Mouse (Mus musculus) limb, embryonic 14.5 days (tissue): Measurements from ENCODE around the gene Btbd6. TPM values are rescaled to one million over a fixed set of nuclear protein-coding genes. Genes with fewer than 3 reads are reported as not detected.

Experiments
- ATAC-seq: fragments of 200-750 bp; cut with Nextera tagmentation; 2 replicates; pipeline ENCODE4 v1.8.0; 2017; ENCODE audit warnings: low read depth, moderate number of reproducible peaks, moderate TSS enrichment; ENCODE audit not compliant: low FRiP score
- DNase-seq: peaks from one replicate; pipeline ENCODE4 v3.0.0-alpha.2; 2015; ENCODE audit warnings: low spot score
- H3K27ac ChIP-seq: fragments of 300-500 bp; sonication (generic); replicated peaks from 2 replicates; pipeline ENCODE4 v1.5.1; 2014; ENCODE audit warnings: low read depth, mild to moderate bottlenecking, low read length, moderate library complexity, mixed read lengths
- H3K27me3 ChIP-seq: fragments of 300-500 bp; sonication (generic); 2 replicates; pipeline ENCODE4 v1.6.1; 2014; ENCODE audit warnings: low read length, mixed read lengths; ENCODE audit not compliant: control insufficient read depth, insufficient read depth
- H3K36me3 ChIP-seq: fragments of 300-500 bp; sonication (generic); 2 replicates; pipeline ENCODE4 v1.6.1; 2014; ENCODE audit warnings: mild to moderate bottlenecking, low read length, moderate library complexity, mixed read lengths; ENCODE audit not compliant: control insufficient read depth, insufficient read depth
- H3K4me1 ChIP-seq: fragments of 300-500 bp; sonication (generic); 2 replicates; pipeline ENCODE4 v1.6.1; 2014; ENCODE audit warnings: antibody characterized with exemption, low read length, mixed read lengths; ENCODE audit not compliant: control insufficient read depth, insufficient read depth
- H3K4me2 ChIP-seq: fragments of 300-500 bp; sonication (generic); replicated peaks from 2 replicates; pipeline ENCODE4 v1.6.1; 2014; ENCODE audit warnings: low read depth, mild to moderate bottlenecking, low read length, moderate library complexity; ENCODE audit not compliant: severe bottlenecking
- H3K4me3 ChIP-seq: fragments of 300-500 bp; sonication (generic); replicated peaks from 2 replicates; pipeline ENCODE4 v1.5.1; 2014; ENCODE audit warnings: low read length
- H3K9ac ChIP-seq: fragments of 300-500 bp; sonication (generic); 2 replicates; pipeline ENCODE4 v1.6.1; 2014; ENCODE audit warnings: mild to moderate bottlenecking, low read depth, low read length, moderate library complexity; ENCODE audit not compliant: severe bottlenecking
- H3K9me3 ChIP-seq: fragments of 300-500 bp; sonication (generic); 2 replicates; pipeline ENCODE4 v1.6.1; 2016; ENCODE audit warnings: low read length; ENCODE audit not compliant: control insufficient read depth
- POLR2A ChIP-seq: fragments of 200-500 bp; IDR thresholded peaks from 2 replicates; pipeline ENCODE4 v1.8.0; 2012; ENCODE audit warnings: inconsistent platforms, mild to moderate bottlenecking, moderate library complexity, borderline replicate concordance; ENCODE audit not compliant: insufficient read depth, insufficient read length; ENCODE audit errors: extremely low read depth
- WGBS: fragments of 180-500 bp; shearing (Covaris S2); extraction: QIAGEN DNeasy Blood & Tissue Kit; methylation state at CpG from one replicate; pipeline ENCODE4 v1.1.7; 2014; 5-methylcytosine and 5-hydroxymethylcytosine counted together
- polyA plus RNA-seq, 2 experiments: library from polyadenylated mRNA; depleted of rRNA in 1 of 2; stranded (reverse) in 1 of 2; unstranded in 1 of 2; fragments of >200 nt; fragmentation: Nextera tagmentation in 1 of 2; extraction: Ambion mirVana in 1 of 2; gene quantifications; 2 replicates each; pipeline versions ENCODE4 v1.2.1 to v1.2.3; 2012 to 2014

Btbd6 gene
- polyA plus RNA-seq, 2 experiments = 27.4 to 31.0 TPM

GRCm38 (mm10) chr12:112941156-112941775, 35.0 kb upstream of the Btbd6 start:
- H3K9ac ChIP-seq = peak overlapping the region; percentile 78
- 43% methylated on average over 10 of the region's 10 CpGs for WGBS
- 0 out of 2 replicates have a peak overlapping the region, but pooled peaks have one; percentile 58 for H3K27ac ChIP-seq
- H3K4me1 ChIP-seq = peaks cover 12% of the 10 kb centered on the region
- TF ChIP-seq POLR2A = no peak
- no peaks in the 10 kb centered on the region for H3K27me3 ChIP-seq
- peak overlapping the region; percentile 56 for H3K4me2 ChIP-seq
- no peaks in the 10 kb centered on the region for H3K9me3 ChIP-seq
- ATAC-seq (no peak), DNase-seq (no peak)
- peak overlapping the region; percentile 67 for H3K4me3 ChIP-seq
- H3K36me3 ChIP-seq = no peaks in the 10 kb centered on the region

- peak within 1 kb of the TSS; percentile 58; the same call in 1 of the 2 replicates for H3K27ac ChIP-seq
- no peaks in the 10 kb centered on the region for H3K9me3 ChIP-seq
- no peak for TF ChIP-seq POLR2A
- peak; percentile 68 for DNase-seq
- peak within 1 kb of the TSS; percentile 67 for H3K4me3 ChIP-seq
- H3K27me3 ChIP-seq = no peaks in the 10 kb centered on the region
- H3K4me1 ChIP-seq = peaks cover 12% of the 10 kb centered on the region
- H3K9ac ChIP-seq = peak within 1 kb of the TSS; percentile 78
- peak within 1 kb of the TSS; percentile 56 for H3K4me2 ChIP-seq
- H3K36me3 ChIP-seq = no peaks in the 10 kb centered on the region
- ATAC-seq = peak; percentile 81
- 3% methylated on average over 50 of the region's 58 CpGs for WGBS
These were observed 34.2 kb upstream of the Btbd6 start, which contains the start of gene Nudt14 for GRCm38 (mm10) chr12:112941776-112942713. Gene Nudt14 (minus strand): TSS chr12:112942124.

DNA sequence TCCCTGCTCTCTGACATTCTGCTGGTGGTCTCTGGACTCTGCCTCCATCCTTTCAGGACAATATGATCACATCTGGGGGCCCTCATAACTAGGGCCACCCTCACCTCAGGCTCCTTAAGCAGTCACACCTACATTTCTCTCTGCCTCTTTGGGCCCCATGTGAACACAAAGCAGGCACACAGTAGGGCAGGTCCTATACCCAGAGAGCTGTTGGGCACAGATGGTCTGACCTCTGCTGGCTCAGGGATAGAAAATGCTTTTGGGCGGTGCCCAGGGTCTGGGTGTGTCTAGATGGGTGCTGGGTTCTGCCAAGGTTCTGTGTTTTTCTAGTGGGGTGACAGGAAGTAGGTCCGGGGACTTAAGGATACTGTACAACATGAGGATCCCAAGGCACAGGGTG, 32.6 kb upstream of the Btbd6 start:
- Histone ChIP-seq H3K27ac (no peak overlapping the region), H3K4me2 (no peak overlapping the region), H3K9ac (no peak overlapping the region), H3K27me3 (no peaks in the 10 kb centered on the region), H3K36me3 (no peaks in the 10 kb centered on the region), H3K4me1 (peaks cover 12% of the 10 kb centered on the region), H3K4me3 (no peak overlapping the region), H3K9me3 (no peaks in the 10 kb centered on the region)
- TF ChIP-seq POLR2A = no peak
- no peak for ATAC-seq
- DNase-seq = no peak
- WGBS = 88% methylated on average over 2 of the region's 2 CpGs

- no peak overlapping the region for H3K9ac ChIP-seq
- no peaks in the 10 kb centered on the region for H3K9me3 ChIP-seq
- peaks cover 11% of the 10 kb centered on the region; the same call in 1 of the 2 replicates for H3K4me1 ChIP-seq
- 22% methylated on average over 4 of the region's 4 CpGs for WGBS
- DNase-seq = peak; percentile 34
- ATAC-seq = no peak
- no peaks in the 10 kb centered on the region for H3K36me3 ChIP-seq
- H3K27ac ChIP-seq = no peak overlapping the region
- H3K4me3 ChIP-seq = no peak overlapping the region
- H3K4me2 ChIP-seq = no peak overlapping the region
- no peak for TF ChIP-seq POLR2A
- H3K27me3 ChIP-seq = no peaks in the 10 kb centered on the region
These were observed 29.0 kb upstream of the Btbd6 start for GRCm38 (mm10) chr12:112947307-112947706.

DNA sequence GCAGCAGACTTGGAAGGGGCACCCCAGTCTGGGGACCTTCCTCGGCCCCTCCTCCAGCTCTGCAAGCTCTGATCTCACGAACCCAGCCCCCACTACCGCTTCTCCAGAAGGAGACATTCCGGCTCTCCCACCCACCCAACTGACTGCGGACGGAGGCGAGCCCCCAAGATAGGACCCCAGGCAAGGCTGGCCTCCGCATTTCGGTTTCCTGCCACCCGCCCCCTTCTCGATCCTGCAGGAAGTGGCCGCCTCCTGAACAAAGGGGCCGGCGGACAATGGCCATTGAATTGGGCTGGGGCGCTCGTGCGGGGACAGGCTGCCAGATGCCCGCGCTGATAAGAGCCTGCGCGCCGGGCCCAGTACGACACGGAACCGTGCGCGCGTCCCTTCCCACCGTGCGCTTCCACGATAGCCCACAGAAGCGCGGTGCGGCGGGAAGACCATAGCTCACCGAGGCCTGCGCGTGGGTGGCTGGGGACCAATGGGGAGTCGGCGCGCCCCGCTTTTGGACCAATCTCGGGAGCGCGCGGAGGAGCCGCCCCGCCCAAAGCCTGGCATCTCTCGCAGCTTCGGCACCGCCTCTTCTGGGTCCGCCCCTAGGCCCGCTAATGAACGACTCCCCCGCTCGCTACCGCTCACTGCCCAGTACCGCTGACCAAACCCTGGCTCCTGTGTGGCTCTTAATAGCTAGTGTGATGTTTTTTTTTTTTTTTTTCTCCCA, 26.1 kb upstream of the Btbd6 start:
- DNase-seq = peak; percentile 91
- Histone ChIP-seq H3K9ac (peak overlapping the region; percentile 74), H3K4me2 (peak overlapping the region; percentile 96), H3K27ac (peak overlapping the region; percentile 70; the same call in 1 of the 2 replicates), H3K4me3 (peak overlapping the region; percentile 62), H3K36me3 (no peaks in the 10 kb centered on the region), H3K27me3 (no peaks in the 10 kb centered on the region), H3K9me3 (no peaks in the 10 kb centered on the region), H3K4me1 (peaks cover 10% of the 10 kb centered on the region; the same call in 1 of the 2 replicates)
- peak; percentile 85 for ATAC-seq
- no peak for TF ChIP-seq POLR2A
- WGBS = 0% methylated on average over 42 of the region's 58 CpGs
